Mouse (Mus musculus): ENCODE measurements around the gene Gm10570.

Gm10570 gene

DNA sequence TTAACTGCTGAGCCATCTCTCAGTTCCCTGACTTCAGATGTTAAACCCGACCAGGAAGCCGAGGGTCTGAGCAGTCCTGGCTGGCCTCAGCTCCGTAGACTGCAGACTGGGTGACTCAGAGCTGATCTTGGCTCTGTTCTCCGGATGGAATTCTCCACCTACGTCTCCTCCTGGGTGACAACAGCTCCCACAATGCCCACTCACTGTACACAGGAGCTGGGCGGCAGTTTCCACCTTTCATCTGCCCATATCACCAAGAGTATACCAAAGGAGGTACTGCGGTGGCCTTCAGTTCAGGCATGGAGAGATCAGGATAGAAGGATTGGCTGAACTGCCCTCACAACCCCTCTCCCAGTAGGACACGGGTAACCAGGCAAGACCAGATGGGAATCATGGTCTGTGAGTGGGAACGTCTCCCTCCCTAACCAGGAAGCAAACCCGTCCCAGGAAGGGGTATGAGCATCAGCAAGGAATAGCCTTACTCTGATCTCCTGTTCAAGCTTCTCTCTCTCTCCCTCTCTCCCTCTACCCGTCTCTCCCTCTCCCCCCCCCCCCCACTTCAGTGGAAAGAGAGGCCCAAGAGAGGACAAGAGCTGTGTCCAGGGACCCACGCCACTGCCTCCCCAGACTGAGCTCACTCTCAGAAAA is 34.7 kb downstream of the Gm10570 start:
- peak; percentile 39 to 49 for DNase-seq (ENCODE audit: low spot score in 2 of 2)

DNA sequence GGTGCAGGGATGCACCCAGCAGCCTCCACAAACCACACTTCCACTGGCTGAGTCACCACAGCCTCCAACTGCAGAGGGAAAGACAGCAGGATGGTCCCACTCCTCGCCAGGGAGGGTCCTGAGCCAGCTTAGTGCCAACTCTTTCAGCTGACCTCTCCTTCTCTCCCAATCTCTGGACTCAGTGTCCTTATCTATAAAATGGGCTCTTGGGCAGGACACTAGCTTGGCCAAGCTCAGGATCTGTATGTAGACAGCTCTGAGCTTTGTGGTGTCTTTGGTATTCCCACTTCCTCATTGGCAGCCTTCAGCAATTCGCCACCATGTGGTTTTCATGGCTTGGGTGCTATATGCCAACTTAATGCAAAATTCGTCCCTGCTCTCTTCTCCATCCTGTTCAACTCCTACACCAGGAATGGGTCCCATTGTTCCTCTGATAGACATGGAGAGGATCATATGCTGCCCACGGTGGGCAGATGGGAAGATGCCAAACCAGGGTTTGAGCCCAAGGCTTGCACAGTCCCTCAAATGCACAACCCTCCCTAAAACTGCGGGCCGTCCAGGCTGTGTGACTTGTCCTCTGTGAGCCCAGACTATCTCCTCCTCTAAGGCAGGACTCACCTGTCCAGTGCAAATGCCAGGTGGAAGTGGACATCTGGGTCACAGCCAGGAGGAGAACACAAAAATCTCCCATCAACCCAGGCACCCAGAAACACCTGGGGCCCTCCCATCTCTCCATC is 37.7 kb downstream of the Gm10570 start:
- no peak for DNase-seq (ENCODE audit: low spot score in 2 of 2)

DNA sequence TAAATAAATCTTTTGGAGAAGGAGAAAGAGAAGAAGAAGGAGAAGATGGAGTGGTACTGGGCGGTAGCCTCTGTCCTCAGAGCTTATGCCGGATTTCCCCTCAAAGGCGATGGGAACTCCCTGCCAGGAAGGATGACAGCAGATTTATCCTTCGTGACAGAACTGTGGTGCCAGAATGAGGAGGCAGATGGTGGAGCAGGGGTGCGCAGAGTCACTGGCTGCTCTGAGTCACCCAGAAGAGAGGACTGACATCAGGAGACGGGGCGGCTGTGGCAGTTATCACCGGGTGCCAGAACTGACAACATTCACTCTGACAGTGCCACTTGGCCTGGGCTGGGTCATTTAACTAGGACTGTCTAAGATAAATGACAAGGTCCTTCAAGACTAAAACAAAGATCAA is 38.4 kb downstream of the Gm10570 start:
- DNase-seq (ENCODE audit: low spot score in 2 of 2): no peak

DNA sequence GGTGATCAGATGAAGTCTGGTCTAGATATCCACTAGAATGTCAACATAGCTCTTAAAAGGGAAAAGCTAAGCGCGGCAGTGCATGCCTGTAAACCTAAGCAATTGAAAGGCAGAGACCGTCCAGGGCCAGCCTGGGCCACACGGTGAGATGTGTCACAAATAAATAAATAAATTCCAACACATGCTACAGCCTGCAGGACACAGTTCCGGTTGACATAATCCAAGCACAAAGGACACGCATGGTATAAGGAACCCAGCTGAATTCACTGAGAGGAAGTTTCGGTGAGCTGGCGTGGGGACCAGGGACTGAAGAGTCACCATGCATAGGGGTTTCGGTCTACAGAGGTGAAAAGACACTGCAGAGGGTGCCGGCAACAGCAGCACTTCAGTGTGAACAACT is 39.7 kb downstream of the Gm10570 start:
- peak; percentile 28 to 38 for DNase-seq (ENCODE audit: low spot score in 2 of 2)

DNA sequence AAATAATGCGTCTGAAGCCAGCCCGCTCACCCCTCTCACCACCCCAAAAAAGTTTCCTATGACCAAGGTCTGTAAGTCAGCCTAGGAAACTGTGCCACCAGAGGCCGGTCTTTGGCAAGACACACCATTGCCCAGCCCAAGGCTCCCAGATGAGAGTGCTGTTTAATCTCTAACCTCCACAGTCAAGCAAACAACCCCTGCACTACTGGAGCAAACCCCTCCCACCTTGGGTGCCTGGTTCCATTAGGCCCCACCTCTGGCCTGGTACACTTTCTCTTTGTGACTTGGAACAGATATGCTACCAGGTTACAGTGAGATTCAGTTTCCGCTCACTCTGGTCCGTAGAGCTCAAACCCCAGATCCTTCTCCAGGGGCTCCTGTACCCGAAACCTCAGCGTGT is 41.4 kb downstream of the Gm10570 start:
- DNase-seq (ENCODE audit: low spot score in 2 of 2): peak; percentile 15 to 31

DNA sequence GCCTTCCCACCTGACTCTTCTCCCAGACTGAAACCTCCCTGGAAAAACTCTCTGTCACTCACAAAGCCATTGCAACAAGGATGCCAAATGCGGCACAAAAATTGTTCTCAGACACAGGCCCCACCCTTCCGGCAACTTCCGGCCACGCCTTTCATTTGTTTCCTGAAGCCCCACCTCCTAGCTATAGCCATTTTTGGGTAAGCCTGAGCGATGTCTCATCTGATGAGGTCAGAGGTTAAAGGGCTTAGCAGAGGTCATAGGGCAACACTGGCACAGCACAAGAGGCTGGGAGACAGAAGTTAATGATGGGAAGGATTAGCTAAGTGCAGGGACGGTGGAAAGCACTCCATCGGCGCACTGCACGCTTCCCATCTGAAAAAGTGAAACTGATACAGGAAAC is 41.9 kb downstream of the Gm10570 start:
- peak in 1 of 2 experiments; percentile 6 for DNase-seq (ENCODE audit: low spot score in 2 of 2)

DNA sequence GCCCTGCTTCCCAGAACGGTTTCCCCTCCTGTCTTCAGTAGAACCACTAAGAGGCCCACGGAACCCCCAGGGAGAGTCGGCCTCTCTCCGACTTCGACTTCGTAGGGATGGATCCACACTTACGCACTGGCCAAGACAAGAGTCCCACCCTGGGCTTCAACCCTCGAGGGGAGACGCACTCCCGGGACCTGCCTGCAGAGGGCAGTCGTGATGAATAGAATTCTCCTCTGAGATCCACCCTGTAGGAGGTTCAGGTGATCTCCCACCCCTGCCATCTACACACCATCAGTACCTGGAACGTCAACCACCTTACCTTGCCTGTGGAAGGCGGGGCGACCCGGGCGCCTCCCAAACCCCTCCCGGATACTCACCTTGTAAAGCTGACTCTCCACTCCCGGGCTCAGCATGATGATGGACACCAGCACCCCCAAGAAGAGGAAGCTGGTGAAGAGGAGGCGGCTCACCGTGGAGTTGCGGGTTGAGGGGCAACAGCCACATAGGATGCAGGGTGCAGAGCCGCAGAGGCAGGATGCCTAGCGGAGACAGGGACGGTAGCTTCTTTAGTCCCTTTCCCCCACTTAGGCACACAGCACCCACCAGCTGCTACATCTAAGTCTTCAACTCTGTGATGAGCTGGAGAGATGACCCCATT is 43.6 kb downstream of the Gm10570 start:
- DNase-seq (ENCODE audit: low spot score in 2 of 2): peak; percentile 56 to 59

DNA sequence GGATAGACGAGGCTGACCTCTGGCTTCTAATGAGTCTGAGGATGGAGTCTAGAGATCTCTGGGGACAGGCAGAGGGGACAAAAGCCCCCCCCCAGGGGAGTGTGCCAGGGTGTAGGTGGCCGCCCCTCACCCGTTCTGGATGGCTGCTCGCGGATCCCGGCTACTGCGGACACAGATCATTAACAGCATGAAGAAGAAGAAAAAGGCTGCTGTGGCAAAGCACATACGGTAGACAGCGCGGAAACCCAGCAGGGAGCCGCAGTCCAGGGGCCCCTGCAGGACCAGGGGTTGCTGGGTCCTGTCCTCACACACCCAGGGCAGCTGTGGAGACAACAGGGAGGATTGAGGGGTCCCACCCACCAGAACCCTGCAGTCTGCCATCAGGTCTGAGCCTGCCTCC is 44.3 kb downstream of the Gm10570 start:
- DNase-seq (ENCODE audit: low spot score in 2 of 2): no peak

DNA sequence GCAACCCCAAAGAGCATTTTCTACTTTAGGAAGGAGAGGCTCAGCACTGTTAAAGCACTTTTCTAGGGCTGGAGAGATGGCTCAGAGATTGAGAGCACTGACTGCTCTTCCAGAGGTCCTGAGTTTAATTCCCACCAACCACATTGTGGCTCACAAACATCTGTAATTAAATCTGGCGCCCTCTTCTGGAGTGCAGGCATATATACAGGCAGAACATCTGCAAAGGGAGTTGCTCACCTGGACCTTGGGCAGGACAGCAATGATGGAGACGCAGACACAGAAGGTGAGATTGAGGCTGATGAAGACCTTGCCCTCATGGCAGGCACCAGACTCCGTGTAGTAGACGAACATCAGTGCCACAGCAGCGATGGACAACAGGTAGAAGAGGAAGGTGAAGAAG is 48.1 kb downstream of the Gm10570 start:
- no peak for DNase-seq (ENCODE audit: low spot score in 2 of 2)
